16 mouse cellular contexts compared by ENCODE assay signal in the genomic region with DNA sequence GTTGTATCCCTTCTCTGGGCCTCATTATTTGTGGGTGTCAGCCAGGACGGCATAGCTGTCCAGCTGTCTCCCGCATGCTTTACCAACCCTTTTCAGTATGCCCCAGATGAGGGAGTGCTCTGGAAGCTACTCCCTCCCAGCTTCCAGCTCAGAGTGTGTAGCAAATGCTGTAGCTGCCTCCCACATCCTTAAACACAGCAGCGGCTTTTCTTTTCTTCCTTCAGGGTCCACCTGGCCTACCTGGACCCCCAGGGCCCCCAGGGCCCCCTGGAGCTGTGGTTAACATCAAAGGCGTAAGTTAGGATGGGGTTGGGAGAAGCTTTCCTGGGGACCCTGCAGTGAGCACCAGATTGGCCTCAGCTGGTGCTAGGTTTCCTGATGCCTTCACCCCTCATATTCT.
DNase-seq lines count a peak whose midpoint lies in the region; ATAC-seq and TF ChIP-seq lines count a peak whose summit lies in the region.
"Had no signal": no experiment of that assay in that cellular context is flagged by ENCODE, and none has a peak within 500 bp of the region (broad histone marks: within the 10 kb centered on the region; RNA-seq: fewer than 3 reads in every experiment).

No protein-coding gene starts in this region.

- TF ChIP-seq EP300 in stomach, postnatal 0 days (optimal IDR thresholded peaks at IDR 0.05), result no peak

- 61% methylated on average over 4 of the region's 4 CpGs for WGBS in liver, embryonic 13.5 days (ENCODE audit: insufficient replicate concordance)
- WGBS in stomach, postnatal 0 days, result 53% methylated on average over 4 of the region's 4 CpGs
- 71% methylated on average over 4 of the region's 4 CpGs for WGBS in midbrain, embryonic 11.5 days

- no peaks in the 10 kb centered on the region for H3K9me3 ChIP-seq in liver, embryonic 13.5 days (replicated peaks)
- no peaks in the 10 kb centered on the region for H3K9me3 ChIP-seq in stomach, postnatal 0 days (ENCODE audit: control insufficient read depth, low read length)
- no peaks in the 10 kb centered on the region for H3K9me3 ChIP-seq in midbrain, embryonic 11.5 days (ENCODE audit: control insufficient read depth, low read length)
- H3K9me3 ChIP-seq: forebrain, embryonic 12.5 days; limb, embryonic 12.5 days; lung, embryonic 15.5 days; midbrain, embryonic 10.5 days; neural tube, embryonic 13.5 days had no signal

- H3K4me3 ChIP-seq in layer of hippocampus, adult 2 months, result no peak overlapping the region
- no peak overlapping the region for H3K4me3 ChIP-seq in liver, embryonic 13.5 days (replicated peaks)
- H3K4me3 ChIP-seq in stomach, postnatal 0 days (ENCODE audit: low read depth, low read length), result no peak overlapping the region
- H3K4me3 ChIP-seq in midbrain, embryonic 11.5 days (ENCODE audit: low read depth, low read length), result no peak overlapping the region
- H3K4me3 ChIP-seq: forebrain, embryonic 12.5 days; limb, embryonic 12.5 days; lung, embryonic 15.5 days; midbrain, embryonic 10.5 days; neural tube, embryonic 13.5 days had no signal

- no peaks in the 10 kb centered on the region for H3K27me3 ChIP-seq in liver, embryonic 13.5 days
- H3K27me3 ChIP-seq in stomach, postnatal 0 days (ENCODE audit: control insufficient read depth, insufficient read depth, low read length), result no peaks in the 10 kb centered on the region
- H3K27me3 ChIP-seq in midbrain, embryonic 11.5 days (ENCODE audit: control insufficient read depth, insufficient read depth, low read length), result no peaks in the 10 kb centered on the region
- H3K27me3 ChIP-seq: forebrain, embryonic 12.5 days; limb, embryonic 12.5 days; lung, embryonic 15.5 days; neural tube, embryonic 13.5 days had no signal

- no peak for TF ChIP-seq CTCF in layer of hippocampus, adult 2 months (conservative IDR thresholded peaks at IDR 0.05)
- TF ChIP-seq CTCF in stomach, postnatal 0 days (IDR thresholded peaks at IDR 0.05; ENCODE audit: low read depth), result no peak

- H3K27ac ChIP-seq in layer of hippocampus, adult 2 months, result peak overlapping the region; percentile 62
- H3K27ac ChIP-seq in liver, embryonic 13.5 days, result peak overlapping the region; percentile 91
- peak overlapping the region; percentile 56 for H3K27ac ChIP-seq in stomach, postnatal 0 days (replicated peaks)
- no peak overlapping the region for H3K27ac ChIP-seq in midbrain, embryonic 11.5 days (ENCODE audit: low read depth, low read length)
- H3K27ac ChIP-seq: forebrain, embryonic 12.5 days; limb, embryonic 12.5 days; lung, embryonic 15.5 days; midbrain, embryonic 10.5 days; neural tube, embryonic 13.5 days had no signal

- H3K9ac ChIP-seq in liver, embryonic 13.5 days, result no peak overlapping the region
- H3K9ac ChIP-seq in stomach, postnatal 0 days (ENCODE audit: low read length), result no peak overlapping the region
- H3K9ac ChIP-seq in midbrain, embryonic 11.5 days (ENCODE audit: low read length), result no peak overlapping the region
- H3K9ac ChIP-seq: forebrain, embryonic 12.5 days; limb, embryonic 12.5 days; lung, embryonic 15.5 days; neural tube, embryonic 13.5 days had no signal

- no peaks in the 10 kb centered on the region for H3K36me3 ChIP-seq in liver, embryonic 13.5 days
- H3K36me3 ChIP-seq in stomach, postnatal 0 days (ENCODE audit: control insufficient read depth, insufficient read depth, low read length), result no peaks in the 10 kb centered on the region
- H3K36me3 ChIP-seq in midbrain, embryonic 11.5 days (ENCODE audit: control insufficient read depth, insufficient read depth, low read length), result no peaks in the 10 kb centered on the region
- H3K36me3 ChIP-seq: forebrain, embryonic 12.5 days; limb, embryonic 12.5 days; lung, embryonic 15.5 days; midbrain, embryonic 10.5 days; neural tube, embryonic 13.5 days had no signal

- no peak overlapping the region for H3K4me2 ChIP-seq in liver, embryonic 13.5 days
- H3K4me2 ChIP-seq in stomach, postnatal 0 days (replicated peaks; ENCODE audit: low read depth), result no peak overlapping the region
- no peak overlapping the region for H3K4me2 ChIP-seq in midbrain, embryonic 11.5 days
- H3K4me2 ChIP-seq: forebrain, embryonic 12.5 days; limb, embryonic 12.5 days; lung, embryonic 15.5 days; neural tube, embryonic 13.5 days had no signal

- H3K4me1 ChIP-seq in liver, embryonic 13.5 days (replicated peaks), result peaks cover 55% of the 10 kb centered on the region
- peaks cover 4% of the 10 kb centered on the region; the same call in 1 of the 2 replicates for H3K4me1 ChIP-seq in stomach, postnatal 0 days (replicated peaks; ENCODE audit: control insufficient read depth, insufficient read depth)
- 0 out of 2 replicates have a peak, but pooled peaks cover under 1% of the 10 kb centered on the region for H3K4me1 ChIP-seq in midbrain, embryonic 11.5 days (ENCODE audit: control insufficient read depth, insufficient read depth, low read length)
- H3K4me1 ChIP-seq: forebrain, embryonic 12.5 days had no signal

- peak; percentile 79 for ATAC-seq in frontal cortex, adult (ENCODE audit: low TSS enrichment)
- no peak for ATAC-seq in liver, embryonic 13.5 days (ENCODE audit: low read depth)
- ATAC-seq in stomach, postnatal 0 days (ENCODE audit: low FRiP score, low TSS enrichment), result no peak
- no peak for ATAC-seq in erythroid progenitor cell, adult 5-6 weeks (replicated peaks; ENCODE audit: low FRiP score, poor library complexity, severe bottlenecking)
- no peak for ATAC-seq in midbrain, embryonic 11.5 days (ENCODE audit: low FRiP score)
- ATAC-seq: CD4-positive, CD25-positive, alpha-beta regulatory T cell, adult 4 months had no signal

- no peak for DNase-seq in frontal cortex, postnatal 10 days (ENCODE audit: low spot score in 2 of 2)
- no peak for DNase-seq in layer of hippocampus, adult 2 months (ENCODE audit: low spot score in 2 of 2)
- no peak for DNase-seq in layer of hippocampus, postnatal 25 days (ENCODE audit: extremely low spot score in 1 of 2, low spot score in 1 of 2)
- DNase-seq in liver, embryonic 13.5 days, result no peak
- no peak for DNase-seq in stomach, postnatal 0 days (ENCODE audit: low spot score)
- DNase-seq in midbrain, embryonic 11.5 days (ENCODE audit: low spot score, missing footprints), result no peak
- DNase-seq: adrenal gland, postnatal 25 days; gastrocnemius, postnatal 14 days had no signal
